Mouse (Mus musculus): Measurements from ENCODE around the gene Pcsk5.

Pcsk5 gene

GRCm38 (mm10) chr19:17717066-17717465, 120.4 kb downstream of the Pcsk5 start:
- no peak for DNase-seq

- no peak for DNase-seq
These were observed 122.0 kb downstream of the Pcsk5 start for GRCm38 (mm10) chr19:17715281-17715955.

- DNase-seq = no peak
These were observed 145.8 kb downstream of the Pcsk5 start for GRCm38 (mm10) chr19:17691626-17692025.

- no peak for DNase-seq
These were observed 159.1 kb downstream of the Pcsk5 start for GRCm38 (mm10) chr19:17678371-17678770.

- no peak for DNase-seq
These were observed 174.8 kb downstream of the Pcsk5 start for GRCm38 (mm10) chr19:17662676-17663075.

GRCm38 (mm10) chr19:17662271-17662670, 175.2 kb downstream of the Pcsk5 start:
- no peak for DNase-seq

GRCm38 (mm10) chr19:17659321-17659720, 178.1 kb downstream of the Pcsk5 start:
- no peak for DNase-seq

GRCm38 (mm10) chr19:17650831-17651502, 186.5 kb downstream of the Pcsk5 start:
- DNase-seq = no peak

- no peak for DNase-seq
These were observed 187.5 kb downstream of the Pcsk5 start for GRCm38 (mm10) chr19:17649967-17650366.

- DNase-seq = no peak
These were observed 194.2 kb downstream of the Pcsk5 start for GRCm38 (mm10) chr19:17643128-17643797.

GRCm38 (mm10) chr19:17635984-17636383, 201.4 kb downstream of the Pcsk5 start:
- DNase-seq = no peak

- no peak for DNase-seq
These were observed 221.8 kb downstream of the Pcsk5 start for GRCm38 (mm10) chr19:17615646-17616045.

GRCm38 (mm10) chr19:17606510-17606909, 230.9 kb downstream of the Pcsk5 start:
- DNase-seq = no peak

- DNase-seq = no peak
These were observed 231.3 kb downstream of the Pcsk5 start for GRCm38 (mm10) chr19:17606093-17606492.

- DNase-seq = no peak
These were observed 234.1 kb downstream of the Pcsk5 start for GRCm38 (mm10) chr19:17603322-17603721.

- DNase-seq = no peak
These were observed 237.1 kb downstream of the Pcsk5 start for GRCm38 (mm10) chr19:17600347-17600746.

- DNase-seq = no peak
These were observed 244.6 kb downstream of the Pcsk5 start for GRCm38 (mm10) chr19:17592790-17593189.

- peak; percentile 1 for DNase-seq
These were observed 246.1 kb downstream of the Pcsk5 start for GRCm38 (mm10) chr19:17591335-17591734.

GRCm38 (mm10) chr19:17590314-17590713, 247.1 kb downstream of the Pcsk5 start:
- no peak for DNase-seq

GRCm38 (mm10) chr19:17577412-17577811, 260.0 kb downstream of the Pcsk5 start:
- DNase-seq = no peak

GRCm38 (mm10) chr19:17574564-17574963, 262.9 kb downstream of the Pcsk5 start:
- no peak for DNase-seq

GRCm38 (mm10) chr19:17572315-17572714, 265.1 kb downstream of the Pcsk5 start:
- no peak for DNase-seq

GRCm38 (mm10) chr19:17570936-17571335, 266.5 kb downstream of the Pcsk5 start:
- no peak for DNase-seq

- no peak for DNase-seq
These were observed 270.2 kb downstream of the Pcsk5 start for GRCm38 (mm10) chr19:17567264-17567663.
